Mouse (Mus musculus): Measurements from ENCODE around the gene Gm10271.

DNA sequence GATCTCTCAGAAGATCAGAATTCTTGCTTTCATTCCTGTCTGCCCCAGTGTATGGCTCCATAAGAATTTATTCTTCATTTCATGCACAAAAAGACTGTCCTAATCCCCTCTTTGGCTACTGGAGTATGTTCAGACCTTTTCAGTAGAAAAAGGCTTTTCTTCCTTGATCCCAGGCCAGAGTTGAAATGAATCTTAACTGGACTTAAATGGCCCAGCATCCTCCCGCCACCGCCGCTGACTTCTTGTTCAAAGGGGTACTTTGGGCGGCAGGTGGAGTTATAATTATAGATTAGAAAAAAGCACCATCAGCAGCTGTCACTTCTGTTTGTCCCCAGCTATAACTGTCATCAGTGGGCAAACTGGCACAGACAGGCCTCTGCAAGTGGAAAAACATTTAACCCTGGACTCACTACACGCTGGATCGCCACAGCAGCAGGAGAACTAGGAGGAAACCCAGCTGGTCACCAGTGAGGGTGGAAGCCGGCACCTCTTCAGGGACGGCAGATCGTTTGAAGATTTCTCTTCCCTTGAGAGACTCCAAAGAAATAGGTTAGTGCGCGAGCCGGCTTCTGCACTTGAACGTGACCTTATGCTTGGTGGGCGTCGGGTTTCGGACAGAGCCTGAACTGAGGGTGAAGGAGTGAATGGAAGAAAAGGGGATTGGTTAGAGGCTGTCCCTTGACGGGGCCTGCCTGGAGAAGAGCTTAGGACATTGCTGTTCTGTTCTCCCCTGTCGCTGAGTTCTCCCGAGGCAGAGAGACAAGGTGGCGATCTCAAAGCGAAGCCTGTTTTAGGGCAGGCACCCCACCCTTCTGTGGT is 14.1 kb upstream of the Gm10271 start, which contains the start of gene Best3:
- TF ChIP-seq CTCF (IDR thresholded peaks at IDR 0.05; ENCODE audit: control insufficient read depth, insufficient read depth, insufficient replicate concordance, low read depth, low read length) (no peak), POLR2A (IDR thresholded peaks at IDR 0.05; ENCODE audit: control insufficient read depth, low read depth, low read length) (no peak)
